Mouse (Mus musculus): ENCODE data around the gene Zfp467.
A peak's percentile ranks its signal among the peaks of the same experiment; 100 is the strongest.

The Zfp467 gene

GRCm38 (mm10) chr6:48445181-48446101, at the start of gene Zfp467:
Gene Zfp467 (minus strand): TSS chr6:48445825.
- peak; percentile 80 for DNase-seq

DNA sequence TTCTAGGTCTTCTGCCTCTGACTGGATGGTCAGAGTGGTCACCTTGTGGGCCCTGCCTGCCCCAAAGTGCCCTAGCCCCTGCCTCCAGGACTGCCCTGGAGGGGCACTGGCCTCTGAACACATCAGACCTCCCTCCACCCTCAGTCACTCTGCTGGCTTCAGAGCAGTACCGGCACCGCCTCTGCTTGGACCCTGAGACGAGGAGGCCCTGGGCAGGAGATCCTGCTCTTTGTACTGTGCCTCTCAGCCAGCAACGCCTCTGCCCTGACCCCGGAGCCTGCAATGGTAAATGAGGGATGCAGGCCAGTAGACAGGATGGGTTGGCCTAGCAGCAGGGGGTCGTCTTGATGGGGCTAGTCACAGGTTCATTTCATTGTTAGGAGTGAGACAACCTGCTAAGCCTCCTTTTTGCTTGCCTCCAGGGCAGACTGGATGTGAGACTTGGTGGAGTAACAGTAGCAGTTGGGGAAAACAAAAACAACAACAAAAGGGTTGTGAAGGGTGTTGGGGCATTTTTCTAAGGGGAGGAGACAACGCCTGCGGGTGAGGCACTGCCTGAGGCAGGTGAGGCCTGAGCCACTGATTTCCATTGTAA, 47.6 kb upstream of the Zfp467 start:
- peak; percentile 63 for DNase-seq

- no peak for DNase-seq
Measured at GRCm38 (mm10) chr6:48491361-48491760, 45.7 kb upstream of the Zfp467 start.

DNA sequence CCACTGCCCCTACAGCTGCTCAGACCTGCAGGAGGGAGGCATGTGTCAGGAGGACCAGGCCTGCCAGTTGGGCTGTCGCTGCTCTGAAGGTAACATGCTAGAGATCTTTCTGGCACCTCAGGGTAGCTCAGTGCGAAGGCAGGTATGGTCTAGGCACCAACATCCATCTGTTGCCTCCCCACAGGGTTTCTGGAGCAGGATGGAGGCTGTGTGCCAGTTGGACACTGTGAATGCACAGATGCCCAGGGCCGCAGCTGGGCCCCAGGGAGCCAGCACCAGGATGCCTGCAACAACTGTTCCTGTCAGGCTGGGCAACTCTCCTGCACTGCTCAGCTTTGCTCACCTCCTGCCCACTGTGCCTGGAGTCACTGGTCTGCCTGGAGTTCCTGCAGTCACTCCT, 44.1 kb upstream of the Zfp467 start:
- no peak for DNase-seq

DNA sequence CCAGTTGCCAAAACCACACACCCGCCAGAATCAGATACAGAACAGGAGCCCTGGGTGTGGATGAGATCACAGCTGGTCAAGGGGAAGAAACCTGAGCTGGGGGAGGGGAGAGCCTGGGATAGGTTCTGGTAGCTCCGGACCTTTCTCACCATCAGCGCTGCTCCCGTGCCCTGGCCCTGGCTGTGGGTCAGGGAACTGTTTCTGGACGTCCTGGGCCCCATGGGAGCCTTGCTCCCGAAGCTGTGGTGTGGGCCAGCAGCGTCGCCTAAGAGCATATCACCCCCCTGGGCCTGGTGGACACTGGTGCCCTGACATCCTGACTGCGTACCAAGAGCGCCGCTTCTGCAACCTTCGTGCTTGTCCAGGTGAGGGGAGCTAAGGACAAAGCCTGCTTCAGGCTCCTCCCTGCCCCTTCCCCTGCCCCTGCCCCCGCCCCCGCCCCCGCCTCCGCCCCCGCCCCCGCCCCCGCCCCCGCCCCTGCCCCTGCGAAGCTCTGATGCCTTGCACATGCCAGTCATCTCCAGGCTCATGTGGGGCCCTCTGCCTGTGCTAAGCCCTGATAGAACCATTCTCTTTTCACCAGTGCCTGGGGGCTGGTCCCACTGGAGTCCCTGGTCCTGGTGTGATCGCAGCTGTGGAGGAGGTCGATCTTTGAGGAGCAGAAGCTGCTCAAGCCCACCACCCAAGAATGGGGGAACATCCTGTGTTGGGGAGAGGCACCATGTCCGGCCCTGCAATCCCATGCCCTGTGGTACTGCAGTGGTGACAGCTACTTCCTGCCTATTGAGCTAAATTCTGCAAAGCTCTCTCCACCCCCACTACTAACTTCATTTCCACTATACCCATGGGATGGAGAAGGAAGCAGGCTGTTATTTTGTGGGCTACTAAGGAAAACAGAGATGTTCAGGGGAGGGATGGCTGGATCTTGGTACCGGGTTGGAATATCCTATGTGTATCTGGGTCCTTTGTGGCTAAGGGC, 42.4 kb upstream of the Zfp467 start:
- DNase-seq: peak; percentile 37

DNA sequence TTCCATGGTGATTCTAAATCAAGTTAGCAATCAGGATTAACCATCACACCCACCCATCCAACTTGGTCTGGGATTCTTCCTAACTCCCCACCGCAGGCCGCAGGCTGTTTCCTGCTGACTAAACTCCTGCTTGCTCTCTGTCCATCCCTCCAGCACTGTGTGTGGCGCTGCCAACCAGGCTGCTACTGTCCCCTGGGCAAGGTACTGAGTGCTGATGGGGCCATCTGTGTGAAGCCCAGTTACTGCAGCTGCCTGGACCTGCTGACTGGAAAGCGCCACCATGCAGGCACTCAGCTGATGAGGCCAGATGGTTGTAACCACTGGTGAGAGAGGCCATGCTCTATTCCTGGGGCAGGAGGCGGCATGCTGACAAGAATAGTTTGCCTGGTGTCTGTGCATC, 36.9 kb upstream of the Zfp467 start:
- no peak for DNase-seq

GRCm38 (mm10) chr6:48478446-48478845, 32.8 kb upstream of the Zfp467 start:
- peak; percentile 37 for DNase-seq

- no peak for DNase-seq
Measured at GRCm38 (mm10) chr6:48470739-48471138, 25.1 kb upstream of the Zfp467 start.

DNA sequence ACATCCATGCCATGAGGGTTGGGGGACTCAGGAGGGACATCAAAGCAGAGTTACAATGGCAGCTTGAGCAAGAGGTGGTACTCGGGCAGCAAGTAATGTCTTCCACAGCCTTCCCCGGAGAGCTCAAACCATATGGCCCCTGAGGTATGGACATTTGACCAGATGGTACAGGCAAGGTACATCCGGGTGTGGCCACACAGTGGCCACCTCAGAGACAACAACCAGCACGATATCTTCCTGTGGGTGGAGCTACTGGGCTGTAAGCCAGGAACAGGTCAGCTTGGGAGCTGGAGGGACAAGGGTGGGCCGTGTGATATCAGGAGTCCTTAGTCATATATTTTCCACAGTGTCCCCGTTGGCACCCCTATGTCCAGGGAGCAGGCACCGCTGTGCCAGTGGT, 21.9 kb upstream of the Zfp467 start:
- DNase-seq: no peak

DNA sequence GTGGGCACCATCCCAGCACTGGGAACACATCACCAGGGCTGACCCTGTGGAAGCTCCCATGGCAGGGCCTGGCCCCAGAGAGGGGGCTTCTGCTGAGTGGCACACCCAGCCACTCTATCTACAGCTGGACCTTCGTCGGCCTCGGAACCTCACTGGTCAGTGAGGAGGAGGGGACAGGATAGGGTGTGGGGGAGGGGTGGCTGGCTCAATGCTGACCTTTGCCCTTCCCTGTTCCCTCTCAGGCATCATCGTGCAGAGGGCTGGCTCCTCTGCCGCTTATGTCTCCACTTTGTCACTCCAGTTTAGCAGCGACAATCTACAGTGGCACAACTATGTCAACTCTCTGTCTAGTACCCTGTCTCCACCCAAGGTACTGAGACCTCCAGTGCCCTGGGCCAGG, 21.1 kb upstream of the Zfp467 start:
- no peak for DNase-seq

- no peak for DNase-seq
Measured at GRCm38 (mm10) chr6:48464966-48465679, 19.5 kb upstream of the Zfp467 start.

- peak; percentile 61 for DNase-seq
Measured at GRCm38 (mm10) chr6:48452771-48453170, 7.1 kb upstream of the Zfp467 start.

DNA sequence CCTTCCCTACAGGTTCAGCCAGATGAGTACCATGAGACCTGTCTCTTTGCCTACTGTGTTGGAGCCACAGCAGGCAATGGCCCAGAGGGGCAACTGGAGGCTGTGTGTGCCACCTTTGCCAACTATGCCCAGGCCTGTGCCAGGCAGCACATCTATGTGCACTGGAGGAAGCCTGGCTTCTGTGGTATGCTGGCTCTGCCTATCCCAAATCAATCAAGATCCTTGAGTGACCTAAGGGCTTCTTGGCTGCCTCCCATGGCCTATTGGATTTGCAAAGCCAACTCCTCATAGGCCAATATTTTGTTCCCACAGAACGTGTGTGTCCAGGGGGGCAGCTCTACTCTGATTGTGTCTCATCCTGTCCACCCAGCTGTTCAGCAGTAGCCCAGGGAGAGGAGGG, 6.5 kb upstream of the Zfp467 start:
- DNase-seq: no peak

- peak; percentile 57 for DNase-seq
Measured at GRCm38 (mm10) chr6:48448527-48448926, 2.9 kb upstream of the Zfp467 start.

- no peak for DNase-seq
Measured at GRCm38 (mm10) chr6:48447929-48448328, 2.3 kb upstream of the Zfp467 start, which contains the start of gene Sspo. Gene Sspo (plus strand): TSS chr6:48448229.

GRCm38 (mm10) chr6:48446896-48447295, 1.3 kb upstream of the Zfp467 start:
- peak; percentile 43 for DNase-seq

DNA sequence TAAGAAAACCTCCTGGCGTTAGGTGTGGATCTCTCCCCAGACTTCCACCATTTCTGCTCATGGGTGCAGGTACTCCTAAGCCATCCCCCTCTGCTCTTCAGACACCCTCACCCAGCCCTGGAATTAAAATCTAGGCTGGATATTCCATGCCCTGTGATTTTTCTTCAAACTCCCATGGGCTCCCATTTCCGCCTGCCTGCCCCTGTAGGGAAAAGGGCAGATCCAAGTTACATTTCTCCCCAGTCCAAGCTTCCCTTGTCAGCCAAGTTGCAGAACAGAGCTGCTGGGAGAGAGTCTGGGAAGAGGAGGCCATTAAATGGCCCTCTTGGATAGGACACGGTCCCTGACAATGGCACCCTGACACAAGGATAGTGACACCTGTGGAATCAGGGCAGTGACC, 631 bp upstream of the Zfp467 start:
- DNase-seq: peak; percentile 42

DNA sequence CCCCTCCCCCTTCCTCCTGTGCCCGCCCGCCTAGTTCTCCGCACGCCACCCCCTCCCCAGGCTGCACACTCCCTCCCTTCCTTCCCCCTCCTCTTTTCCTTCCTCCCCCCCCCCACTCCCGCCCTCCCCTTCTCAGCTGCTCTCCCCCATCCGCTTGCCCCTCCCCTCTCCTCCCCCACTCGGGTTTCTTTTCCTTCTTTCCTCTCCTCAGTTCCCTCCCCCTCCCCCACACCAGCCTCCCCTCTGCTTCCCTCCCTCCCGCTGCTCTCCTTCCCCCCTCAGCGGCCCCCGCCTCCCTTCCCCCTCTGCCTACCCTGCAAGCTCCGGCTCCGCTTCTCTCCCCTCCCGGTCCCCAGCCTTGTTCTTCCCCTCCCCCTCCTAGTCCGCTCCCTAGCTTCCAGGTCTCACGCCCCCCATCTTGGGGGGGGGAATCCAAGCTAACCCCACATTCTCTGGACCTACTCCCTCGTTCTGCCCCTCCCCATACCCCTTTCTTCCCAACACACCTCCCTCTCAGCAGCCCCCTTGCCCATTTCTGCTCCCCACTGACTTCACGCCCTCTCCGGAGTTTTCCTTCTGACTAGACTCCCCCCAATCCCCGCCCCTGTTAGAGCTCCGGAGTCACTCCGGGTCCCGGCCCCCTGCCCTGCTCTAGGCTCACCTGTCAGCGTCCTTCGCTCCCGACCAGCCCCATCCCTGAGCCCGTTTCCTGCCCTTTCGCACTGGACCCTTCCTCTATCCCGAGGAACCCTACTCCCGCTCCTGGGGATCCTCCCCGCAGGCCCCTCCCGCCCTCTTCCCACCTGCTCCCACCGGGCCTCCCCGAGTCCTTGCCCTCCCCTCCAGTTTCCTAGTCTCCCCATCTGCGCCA, 1.1 kb downstream of the Zfp467 start:
- DNase-seq: peak; percentile 98

GRCm38 (mm10) chr6:48443592-48444309, 1.9 kb downstream of the Zfp467 start:
- DNase-seq: peak; percentile 99

DNA sequence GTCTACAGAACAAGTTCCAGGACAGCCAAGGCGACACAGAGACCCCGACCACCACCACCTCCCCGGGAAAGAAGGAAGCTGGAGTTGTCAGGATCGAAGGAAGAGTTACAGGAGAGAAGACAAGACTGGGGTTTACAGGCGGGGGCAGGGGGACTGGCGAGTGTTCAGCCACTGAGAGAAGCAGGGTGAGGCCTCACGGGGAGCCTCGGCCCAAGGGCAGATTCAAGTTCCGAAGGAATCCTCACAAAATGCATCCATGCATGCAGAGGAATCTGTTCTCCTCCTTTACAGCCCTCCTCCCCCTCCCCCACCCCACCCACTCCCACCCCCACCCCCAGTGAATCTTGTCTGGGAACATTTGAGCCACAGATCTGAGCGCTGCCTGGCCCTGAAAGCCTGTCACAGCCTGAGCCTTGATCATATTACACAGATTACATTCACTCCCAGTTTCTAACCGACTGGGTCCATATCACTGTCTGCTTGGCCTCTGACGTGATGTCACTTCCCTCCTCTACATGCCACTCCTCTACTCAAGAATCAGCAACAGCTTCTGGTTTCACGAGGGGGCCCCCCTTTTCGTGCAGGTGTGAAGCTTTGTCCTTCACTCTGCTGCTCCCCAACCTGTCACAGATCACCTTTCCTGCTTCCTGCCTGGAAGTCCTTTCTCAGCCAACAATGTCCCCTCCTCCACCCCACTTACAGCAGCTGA, 5.2 kb downstream of the Zfp467 start:
- peak; percentile 55 for DNase-seq
